21 mouse cellular contexts compared by ENCODE assay signal in genomic region chr4:117482103-117482502, GRCm38 (mm10). TPM values are rescaled to one million over a fixed set of nuclear protein-coding genes. Genes with fewer than 3 reads are reported as not detected.
DNase-seq lines count a peak whose midpoint lies in the region; ATAC-seq lines count a peak whose summit lies in the region.
"Had no signal": no experiment of that assay in that cellular context is flagged by ENCODE, and none has a peak within 500 bp of the region (broad histone marks: within the 10 kb centered on the region; RNA-seq: fewer than 3 reads in every experiment).

No protein-coding gene starts in this region.

- 0 out of 2 replicates have a peak overlapping the region, but pooled peaks have one; percentile 17 for H3K27ac ChIP-seq in liver, embryonic 11.5 days (ENCODE audit: low read depth, low read length)
- peak overlapping the region; percentile 68 for H3K27ac ChIP-seq in liver, embryonic 13.5 days
- H3K27ac ChIP-seq in liver, embryonic 16.5 days (ENCODE audit: low read length) = peak overlapping the region; percentile 42
- H3K27ac ChIP-seq: embryonic facial prominence, embryonic 13.5 days; forebrain, embryonic 12.5 days; forebrain, embryonic 15.5 days; hindbrain, embryonic 13.5 days had no signal

- no peaks in the 10 kb centered on the region for H3K36me3 ChIP-seq in liver, embryonic 11.5 days (ENCODE audit: control insufficient read depth, insufficient read depth, low read length)
- H3K36me3 ChIP-seq in liver, embryonic 13.5 days = no peaks in the 10 kb centered on the region
- H3K36me3 ChIP-seq in liver, embryonic 16.5 days (ENCODE audit: control insufficient read depth, insufficient read depth) = no peaks in the 10 kb centered on the region
- H3K36me3 ChIP-seq: embryonic facial prominence, embryonic 13.5 days; forebrain, embryonic 12.5 days; forebrain, embryonic 15.5 days; hindbrain, embryonic 13.5 days had no signal

- H3K9ac ChIP-seq in liver, embryonic 11.5 days (ENCODE audit: low read depth, low read length) = no peak overlapping the region
- H3K9ac ChIP-seq in liver, embryonic 13.5 days = peak overlapping the region; percentile 39; the same call in 1 of the 2 replicates
- H3K9ac ChIP-seq in liver, embryonic 16.5 days (ENCODE audit: low read depth, low read length) = no peak overlapping the region
- H3K9ac ChIP-seq: embryonic facial prominence, embryonic 13.5 days; forebrain, embryonic 12.5 days; forebrain, embryonic 15.5 days; hindbrain, embryonic 13.5 days had no signal

- no peaks in the 10 kb centered on the region for H3K9me3 ChIP-seq in liver, embryonic 11.5 days (ENCODE audit: control insufficient read depth, low read length)
- no peaks in the 10 kb centered on the region for H3K9me3 ChIP-seq in liver, embryonic 13.5 days (replicated peaks)
- no peaks in the 10 kb centered on the region for H3K9me3 ChIP-seq in liver, embryonic 16.5 days (replicated peaks; ENCODE audit: control insufficient read depth, low read length)
- H3K9me3 ChIP-seq: embryonic facial prominence, embryonic 13.5 days; forebrain, embryonic 12.5 days; forebrain, embryonic 15.5 days; hindbrain, embryonic 13.5 days had no signal

- ATAC-seq in liver, embryonic 11.5 days (replicated peaks; ENCODE audit: low FRiP score) = peak; percentile 67
- peak; percentile 77 for ATAC-seq in liver, embryonic 13.5 days (ENCODE audit: low read depth)
- ATAC-seq in liver, embryonic 16.5 days (ENCODE audit: low read depth) = peak; percentile 52
- no peak for ATAC-seq in CD4-positive, CD25-positive, alpha-beta regulatory T cell, adult 4 months
- ATAC-seq: forebrain, embryonic 15.5 days; hindbrain, embryonic 16.5 days; Patski had no signal

- H3K4me1 ChIP-seq in liver, embryonic 11.5 days (replicated peaks; ENCODE audit: control insufficient read depth, insufficient read depth, low read length) = peaks cover 64% of the 10 kb centered on the region
- H3K4me1 ChIP-seq in liver, embryonic 13.5 days (replicated peaks) = peaks cover 90% of the 10 kb centered on the region
- peaks cover 66% of the 10 kb centered on the region for H3K4me1 ChIP-seq in liver, embryonic 16.5 days (ENCODE audit: control insufficient read depth, low read depth, low read length)

- H3K4me3 ChIP-seq in liver, embryonic 11.5 days (ENCODE audit: low read depth, low read length) = no peak overlapping the region
- H3K4me3 ChIP-seq in liver, embryonic 13.5 days (replicated peaks) = no peak overlapping the region
- no peak overlapping the region for H3K4me3 ChIP-seq in liver, embryonic 16.5 days (ENCODE audit: low read depth, low read length)
- H3K4me3 ChIP-seq: embryonic facial prominence, embryonic 13.5 days; erythroblast, embryonic 14.5 days; forebrain, embryonic 12.5 days; forebrain, embryonic 15.5 days; hindbrain, embryonic 13.5 days had no signal

- H3K4me2 ChIP-seq in liver, embryonic 11.5 days = peak overlapping the region; percentile 19
- H3K4me2 ChIP-seq in liver, embryonic 13.5 days = peak overlapping the region; percentile 33
- H3K4me2 ChIP-seq in liver, embryonic 16.5 days (ENCODE audit: low read depth, low read length) = peak overlapping the region; percentile 15; the same call in 1 of the 2 replicates
- H3K4me2 ChIP-seq: embryonic facial prominence, embryonic 13.5 days; forebrain, embryonic 12.5 days; forebrain, embryonic 15.5 days; heart, embryonic 11.5 days; hindbrain, embryonic 13.5 days had no signal

- 53% methylated on average over 5 of the region's 5 CpGs for WGBS in liver, embryonic 11.5 days
- WGBS in liver, embryonic 13.5 days (ENCODE audit: insufficient replicate concordance) = 38% methylated on average over 5 of the region's 5 CpGs
- 31% methylated on average over 5 of the region's 5 CpGs for WGBS in liver, embryonic 16.5 days (ENCODE audit: insufficient replicate concordance)

- H3K27me3 ChIP-seq in liver, embryonic 11.5 days (replicated peaks; ENCODE audit: control insufficient read depth, insufficient read depth, low read length) = peaks cover 18% of the 10 kb centered on the region
- H3K27me3 ChIP-seq in liver, embryonic 13.5 days = peaks cover 28% of the 10 kb centered on the region
- H3K27me3 ChIP-seq in liver, embryonic 16.5 days (ENCODE audit: control insufficient read depth, insufficient read depth, low read depth, low read length) = peaks cover 21% of the 10 kb centered on the region

- no peak for DNase-seq in liver, embryonic 11.5 days (ENCODE audit: low spot score)
- peak; percentile 58 for DNase-seq in liver, embryonic 13.5 days
- DNase-seq in gastrocnemius, adult 8-10 months (ENCODE audit: low spot score in 2 of 2) = no peak
- DNase-seq in heart, adult 11 months = no peak
- DNase-seq: adrenal gland, postnatal 10 days; adrenal gland, postnatal 36 days; cerebellum, adult 18-20 months; cerebellum, adult 9-10 months; cerebellum, postnatal 14 days; gastrocnemius, postnatal 10 days; gastrocnemius, postnatal 36 days had no signal

RNA-seq across cellular contexts. Expression of gene Rnf220, which starts 14.7 kb away (rescaled TPM):
- 63.6 and 70.9 TPM in 2 replicates for polyA plus RNA-seq in liver, embryonic 11.5 days (2014; fragmentation: Nextera tagmentation; extraction: Ambion mirVana)
- 31.6 and 34.2 TPM in 2 replicates for polyA plus RNA-seq in liver, embryonic 13.5 days (2015; fragmentation: Nextera tagmentation; extraction: Ambion mirVana)
- 21.5 and 21.6 TPM in 2 replicates for polyA plus RNA-seq in liver, embryonic 16.5 days (2015; fragmentation: Nextera tagmentation; extraction: Ambion mirVana)
- 10 to 100 TPM; 51.7 to 56.6 (median 52.0) TPM for total RNA-seq in gastrocnemius, adult 8-10 months (2022)
- 10 to 100 TPM; 15.8 to 18.6 TPM for polyA plus RNA-seq in CD4-positive, CD25-positive, alpha-beta regulatory T cell, adult 4 months (2017; shearing (Covaris generic))

Comparison
In these comparisons a context has a peak if more than half of its experiments do, and no peak if none do; other contexts are left out.
1. H3K27ac ChIP-seq: peak in every context shown above with its lines; median percentile 68 in liver, embryonic 13.5 days; 42 in liver, embryonic 16.5 days; 17 in liver, embryonic 11.5 days.